Mouse (Mus musculus) brain, embryonic 14.5 days (tissue): ENCODE results near the gene Hectd2.

Experiments used
- CTCF ChIP-seq: fragments of 200-500 bp; IDR thresholded peaks from 2 replicates; pipeline ENCODE4 v1.5.1; 2012; ENCODE audit warnings: inconsistent platforms, mild to moderate bottlenecking, moderate library complexity, borderline replicate concordance; ENCODE audit not compliant: insufficient read depth, insufficient read length; ENCODE audit errors: extremely low read depth
- POLR2A ChIP-seq: fragments of 200-500 bp; IDR thresholded peaks from 2 replicates; pipeline ENCODE4 v1.6.1; 2012; ENCODE audit warnings: mild to moderate bottlenecking, inconsistent platforms, borderline replicate concordance; ENCODE audit not compliant: poor library complexity, insufficient read depth, insufficient read length, severe bottlenecking; ENCODE audit errors: extremely low read depth

DNA sequence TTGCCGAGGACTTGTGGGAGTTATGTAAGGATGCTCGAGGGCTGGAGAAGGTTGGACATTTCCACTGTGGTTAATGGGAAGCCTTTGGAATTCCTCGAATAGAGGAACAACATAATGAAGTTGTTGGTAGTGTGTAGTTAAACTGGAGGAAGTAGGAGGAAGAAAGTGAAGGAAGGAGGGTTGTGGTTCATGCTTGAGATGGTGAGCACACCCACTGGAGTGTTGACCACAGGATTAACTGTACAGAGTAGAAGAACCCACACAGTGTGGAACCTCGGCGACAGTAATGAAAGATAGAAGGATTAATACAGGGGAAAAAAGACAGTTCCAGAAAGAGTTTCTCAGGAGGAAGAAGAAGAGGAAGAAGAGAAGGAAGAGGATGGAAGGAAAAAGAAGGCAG lies 4.9 kb downstream of the Hectd2 start:
- TF ChIP-seq CTCF, result no peak
- no peak for TF ChIP-seq POLR2A
